Comparison of ENCODE assay signal across 30 mouse cellular contexts in genomic region chr11:74991290-74991689, GRCm38 (mm10).
DNase-seq lines count a peak whose midpoint lies in the region; ATAC-seq and TF ChIP-seq lines count a peak whose summit lies in the region.
"Had no signal": no experiment of that assay in that cellular context is flagged by ENCODE, and none has a peak within 500 bp of the region (broad histone marks: within the 10 kb centered on the region; RNA-seq: fewer than 3 reads in every experiment).

No protein-coding gene starts in this region.

- no peak for ATAC-seq in intestine, embryonic 14.5 days (replicated peaks; ENCODE audit: low FRiP score, low TSS enrichment, low read depth)
- ATAC-seq in intestine, embryonic 15.5 days = no peak
- ATAC-seq in kidney, postnatal 0 days (replicated peaks; ENCODE audit: low FRiP score, low read depth) = no peak
- ATAC-seq: forebrain, postnatal 0 days; inflammation-experienced regulatory T-cells, adult 6 months; liver, embryonic 12.5 days; liver, postnatal 0 days; midbrain, embryonic 13.5 days had no signal

- no peaks in the 10 kb centered on the region for H3K27me3 ChIP-seq in intestine, embryonic 14.5 days (replicated peaks; ENCODE audit: control insufficient read depth, insufficient read depth, low read length)
- no peaks in the 10 kb centered on the region for H3K27me3 ChIP-seq in intestine, embryonic 15.5 days (replicated peaks)
- H3K27me3 ChIP-seq in kidney, postnatal 0 days (ENCODE audit: insufficient read depth, low read length) = no peaks in the 10 kb centered on the region
- H3K27me3 ChIP-seq: embryonic facial prominence, embryonic 13.5 days; forebrain, embryonic 12.5 days; liver, embryonic 12.5 days; midbrain, embryonic 13.5 days; neural tube, embryonic 15.5 days had no signal

- DNase-seq in intestine, embryonic 14.5 days (ENCODE audit: low spot score) = no peak
- DNase-seq in kidney, postnatal 0 days (ENCODE audit: low spot score) = no peak
- DNase-seq in kidney, postnatal 25 days = no peak
- DNase-seq in adrenal gland, postnatal 14 days = no peak
- DNase-seq: adrenal gland, adult 8-10 months; B cell, adult 2 months; cerebellum, adult 11-12 months; cerebellum, adult 9-11 months; embryo, embryonic 11 days; forebrain, postnatal 0 days; gastrocnemius, postnatal 10 days; kidney, adult 9 months; left cerebral cortex, postnatal 4 days; liver, postnatal 0 days; retina, postnatal 1 day; right cerebral cortex, postnatal 14 days; thymus, postnatal 4 days had no signal

- H3K4me2 ChIP-seq in intestine, embryonic 14.5 days (ENCODE audit: low read length) = no peak overlapping the region
- H3K4me2 ChIP-seq in intestine, embryonic 15.5 days (replicated peaks) = no peak overlapping the region
- H3K4me2 ChIP-seq in kidney, postnatal 0 days (ENCODE audit: low read length) = no peak overlapping the region
- H3K4me2 ChIP-seq: embryonic facial prominence, embryonic 13.5 days; forebrain, embryonic 12.5 days; heart, embryonic 11.5 days; hindbrain, embryonic 14.5 days; liver, embryonic 12.5 days; midbrain, embryonic 13.5 days; neural tube, embryonic 15.5 days had no signal

- peaks cover 32% of the 10 kb centered on the region for H3K36me3 ChIP-seq in intestine, embryonic 14.5 days (ENCODE audit: control insufficient read depth, insufficient read depth, low read length)
- 0 out of 2 replicates have a peak, but pooled peaks cover 3% of the 10 kb centered on the region for H3K36me3 ChIP-seq in intestine, embryonic 15.5 days
- H3K36me3 ChIP-seq in kidney, postnatal 0 days (ENCODE audit: insufficient read depth, low read length) = peaks cover 7% of the 10 kb centered on the region; the same call in 1 of the 2 replicates

- H3K27ac ChIP-seq in intestine, embryonic 14.5 days (ENCODE audit: low read depth) = 0 out of 2 replicates have a peak overlapping the region, but pooled peaks have one; percentile 76
- H3K27ac ChIP-seq in intestine, embryonic 15.5 days = no peak overlapping the region
- H3K27ac ChIP-seq in kidney, postnatal 0 days = 0 out of 2 replicates have a peak overlapping the region, but pooled peaks have one; percentile 82
- H3K27ac ChIP-seq in brown adipose tissue, adult 24 weeks (replicated peaks; ENCODE audit: low read depth, low read length) = peak overlapping the region; percentile 51
- H3K27ac ChIP-seq: embryonic facial prominence, embryonic 13.5 days; forebrain, embryonic 12.5 days; hindbrain, embryonic 14.5 days; layer of hippocampus, adult 2 months; liver, embryonic 12.5 days; macrophage; midbrain, embryonic 13.5 days; neural tube, embryonic 15.5 days had no signal

- no peaks in the 10 kb centered on the region for H3K9me3 ChIP-seq in intestine, embryonic 14.5 days (ENCODE audit: control insufficient read depth, low read length)
- no peaks in the 10 kb centered on the region for H3K9me3 ChIP-seq in intestine, embryonic 15.5 days
- H3K9me3 ChIP-seq in kidney, postnatal 0 days (replicated peaks; ENCODE audit: low read length) = no peaks in the 10 kb centered on the region
- H3K9me3 ChIP-seq: embryonic facial prominence, embryonic 13.5 days; forebrain, embryonic 12.5 days; G1E; liver, embryonic 12.5 days; midbrain, embryonic 13.5 days; neural tube, embryonic 15.5 days had no signal

- H3K9ac ChIP-seq in intestine, embryonic 14.5 days (ENCODE audit: low read length) = no peak overlapping the region
- no peak overlapping the region for H3K9ac ChIP-seq in intestine, embryonic 15.5 days
- no peak overlapping the region for H3K9ac ChIP-seq in kidney, postnatal 0 days (ENCODE audit: low read depth, low read length)
- H3K9ac ChIP-seq: embryonic facial prominence, embryonic 13.5 days; forebrain, embryonic 12.5 days; forebrain, postnatal 0 days; hindbrain, embryonic 14.5 days; liver, embryonic 12.5 days; liver, postnatal 0 days; midbrain, embryonic 13.5 days; neural tube, embryonic 15.5 days had no signal

- no peak overlapping the region for H3K4me3 ChIP-seq in intestine, embryonic 14.5 days (ENCODE audit: low read depth, low read length)
- no peak overlapping the region for H3K4me3 ChIP-seq in intestine, embryonic 15.5 days (replicated peaks)
- no peak overlapping the region for H3K4me3 ChIP-seq in kidney, postnatal 0 days (replicated peaks; ENCODE audit: low read depth, low read length)
- no peak overlapping the region for H3K4me3 ChIP-seq in brown adipose tissue, adult 24 weeks (ENCODE audit: insufficient read depth, low read depth, low read length)
- H3K4me3 ChIP-seq: embryonic facial prominence, embryonic 13.5 days; forebrain, embryonic 12.5 days; layer of hippocampus, adult 2 months; liver, embryonic 12.5 days; midbrain, embryonic 13.5 days; neural tube, embryonic 15.5 days had no signal

- 68% methylated on average over 1 of the region's 1 CpGs for WGBS in intestine, embryonic 14.5 days
- WGBS in intestine, embryonic 15.5 days = 97% methylated on average over 1 of the region's 1 CpGs
- WGBS in kidney, postnatal 0 days = 84% methylated on average over 1 of the region's 1 CpGs

- no peak for TF ChIP-seq CTCF in kidney, postnatal 0 days (IDR thresholded peaks at IDR 0.05; ENCODE audit: low read depth)

- peaks cover 33% of the 10 kb centered on the region for H3K4me1 ChIP-seq in intestine, embryonic 14.5 days (replicated peaks; ENCODE audit: control insufficient read depth, insufficient read depth, low read length)
- H3K4me1 ChIP-seq in intestine, embryonic 15.5 days (replicated peaks) = peaks cover 14% of the 10 kb centered on the region; the same call in 1 of the 2 replicates
- H3K4me1 ChIP-seq in kidney, postnatal 0 days (replicated peaks; ENCODE audit: insufficient read depth, low read length) = 0 out of 2 replicates have a peak, but pooled peaks cover 10% of the 10 kb centered on the region
- H3K4me1 ChIP-seq in brown adipose tissue, adult 24 weeks (ENCODE audit: control insufficient read depth, insufficient read depth, insufficient read length, low read length) = peaks cover 21% of the 10 kb centered on the region; the same call in 1 of the 2 replicates
- H3K4me1 ChIP-seq: forebrain, embryonic 12.5 days; midbrain, embryonic 13.5 days had no signal
